Mouse (Mus musculus) lung, embryonic 15.5 days (tissue): ENCODE measurements around the gene Jazf1. TPM values are rescaled to one million over a fixed set of nuclear protein-coding genes. Genes with fewer than 3 reads are reported as not detected.
A peak's percentile ranks its signal among the peaks of the same experiment; 100 is the strongest.

Experiments
- ATAC-seq: fragments of 200-750 bp; cut with Nextera tagmentation; 2 replicates; pipeline ENCODE4 v1.8.0; 2017; ENCODE audit warnings: moderate number of reproducible peaks, borderline replicate concordance; ENCODE audit not compliant: low FRiP score, low TSS enrichment; ENCODE audit errors: extremely low read depth
- H3K27ac ChIP-seq: fragments of 300-500 bp; sonication (generic); 2 replicates; pipeline ENCODE4 v1.5.1; 2015; ENCODE audit warnings: moderate library complexity, mild to moderate bottlenecking, inconsistent platforms
- H3K27me3 ChIP-seq: fragments of 300-500 bp; sonication (generic); 2 replicates; pipeline ENCODE4 v1.6.1; 2015; ENCODE audit warnings: inconsistent platforms
- H3K36me3 ChIP-seq: fragments of 300-500 bp; sonication (generic); 2 replicates; pipeline ENCODE4 v1.6.1; 2015; ENCODE audit warnings: inconsistent platforms
- H3K4me1 ChIP-seq: fragments of 300-500 bp; sonication (generic); 2 replicates; pipeline ENCODE4 v1.6.1; 2015; ENCODE audit warnings: inconsistent platforms
- H3K4me2 ChIP-seq: fragments of 300-500 bp; sonication (generic); 2 replicates; pipeline ENCODE4 v1.6.1; 2015; ENCODE audit warnings: inconsistent platforms, mild to moderate bottlenecking, moderate library complexity
- H3K4me3 ChIP-seq: fragments of 300-500 bp; sonication (generic); 2 replicates; pipeline ENCODE4 v1.5.1; 2015; ENCODE audit warnings: mild to moderate bottlenecking, inconsistent platforms
- H3K9ac ChIP-seq: fragments of 300-500 bp; sonication (generic); 2 replicates; pipeline ENCODE4 v1.6.1; 2015; ENCODE audit warnings: inconsistent platforms
- H3K9me3 ChIP-seq: fragments of 300-500 bp; sonication (generic); 2 replicates; pipeline ENCODE4 v1.6.1; 2016; ENCODE audit warnings: inconsistent platforms
- WGBS: fragments of 180-500 bp; shearing (Covaris S2); methylation state at CpG from one replicate; pipeline ENCODE4 v1.1.7; 2015; 5-methylcytosine and 5-hydroxymethylcytosine counted together
- polyA plus RNA-seq: library from polyadenylated mRNA; unstranded; fragments of >200 nt; fragmentation: Nextera tagmentation; extraction: Ambion mirVana; gene quantifications from 2 replicates; pipeline ENCODE4 v1.2.1, GENCODE M21; 2015

The Jazf1 gene
- polyA plus RNA-seq, 1 experiment from 2014 or later, result 4.7 TPM

DNA sequence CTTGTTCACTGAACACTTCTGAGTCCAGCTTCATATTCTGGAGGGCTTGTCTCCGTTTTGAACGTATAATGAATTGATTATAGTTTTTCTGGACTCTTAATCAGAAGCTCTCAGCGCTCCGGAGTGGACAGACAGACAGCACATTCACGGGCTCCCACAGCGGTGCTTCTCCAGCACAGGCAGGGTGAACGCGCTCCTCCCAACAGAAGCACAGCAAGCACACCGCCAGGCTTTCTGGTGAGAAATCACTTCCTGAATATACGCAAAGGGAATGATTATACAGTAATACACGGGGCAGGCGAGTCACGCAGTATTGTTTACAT, 174.0 kb downstream of the Jazf1 start:
- H3K36me3 ChIP-seq, result no peaks in the 10 kb centered on the region
- H3K9ac ChIP-seq, result no peak overlapping the region
- H3K4me1 ChIP-seq, result 0 out of 2 replicates have a peak, but pooled peaks cover 3% of the 10 kb centered on the region
- H3K4me3 ChIP-seq, result no peak overlapping the region
- WGBS, result 37% methylated on average over 13 of the region's 13 CpGs
- no peak overlapping the region for H3K4me2 ChIP-seq
- no peak for ATAC-seq
- no peaks in the 10 kb centered on the region for H3K9me3 ChIP-seq
- no peak overlapping the region for H3K27ac ChIP-seq
- no peaks in the 10 kb centered on the region for H3K27me3 ChIP-seq

- H3K4me1 ChIP-seq, result 0 out of 2 replicates have a peak, but pooled peaks cover 3% of the 10 kb centered on the region
- H3K27me3 ChIP-seq, result no peaks in the 10 kb centered on the region
- no peaks in the 10 kb centered on the region for H3K9me3 ChIP-seq
- no peak overlapping the region for H3K4me2 ChIP-seq
- no peak overlapping the region for H3K27ac ChIP-seq
- no peak overlapping the region for H3K9ac ChIP-seq
- no peak for ATAC-seq
- H3K36me3 ChIP-seq, result no peaks in the 10 kb centered on the region
- 65% methylated on average over 9 of the region's 9 CpGs for WGBS
- H3K4me3 ChIP-seq, result no peak overlapping the region
Observed at GRCm38 (mm10) chr6:52893811-52894500, 174.5 kb downstream of the Jazf1 start.

DNA sequence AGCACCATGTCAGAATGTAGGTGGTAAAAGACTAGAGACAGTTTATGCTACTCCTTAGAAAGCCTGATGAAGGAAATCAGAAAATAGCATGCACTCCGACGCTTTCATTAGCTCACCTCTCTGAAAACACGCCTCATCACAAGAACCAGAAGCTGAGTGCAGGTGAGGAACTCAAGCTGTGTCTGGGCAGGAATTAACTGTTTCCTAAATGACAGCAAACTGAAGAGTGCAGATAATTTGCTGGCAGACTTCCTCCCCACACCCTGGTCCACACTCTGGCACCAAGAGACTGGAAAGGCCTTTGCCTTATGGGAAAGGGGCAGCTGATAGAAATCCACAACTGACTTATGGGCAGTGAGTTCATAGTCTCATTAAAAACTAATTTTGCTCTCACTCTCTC, 175.5 kb downstream of the Jazf1 start:
- H3K4me2 ChIP-seq, result no peak overlapping the region
- H3K4me1 ChIP-seq, result 0 out of 2 replicates have a peak, but pooled peaks cover 3% of the 10 kb centered on the region
- no peaks in the 10 kb centered on the region for H3K27me3 ChIP-seq
- H3K27ac ChIP-seq, result no peak overlapping the region
- 59% methylated on average over 3 of the region's 3 CpGs for WGBS
- no peaks in the 10 kb centered on the region for H3K9me3 ChIP-seq
- H3K4me3 ChIP-seq, result no peak overlapping the region
- H3K9ac ChIP-seq, result no peak overlapping the region
- no peaks in the 10 kb centered on the region for H3K36me3 ChIP-seq
- ATAC-seq, result no peak

- no peaks in the 10 kb centered on the region for H3K9me3 ChIP-seq
- no peak for ATAC-seq
- no peak overlapping the region for H3K27ac ChIP-seq
- H3K4me1 ChIP-seq, result no peaks in the 10 kb centered on the region
- H3K36me3 ChIP-seq, result no peaks in the 10 kb centered on the region
- 60% methylated on average over 4 of the region's 4 CpGs for WGBS
- no peak overlapping the region for H3K4me2 ChIP-seq
- no peak overlapping the region for H3K9ac ChIP-seq
- no peak overlapping the region for H3K4me3 ChIP-seq
- no peaks in the 10 kb centered on the region for H3K27me3 ChIP-seq
Observed at GRCm38 (mm10) chr6:52887541-52888203, 180.8 kb downstream of the Jazf1 start.

DNA sequence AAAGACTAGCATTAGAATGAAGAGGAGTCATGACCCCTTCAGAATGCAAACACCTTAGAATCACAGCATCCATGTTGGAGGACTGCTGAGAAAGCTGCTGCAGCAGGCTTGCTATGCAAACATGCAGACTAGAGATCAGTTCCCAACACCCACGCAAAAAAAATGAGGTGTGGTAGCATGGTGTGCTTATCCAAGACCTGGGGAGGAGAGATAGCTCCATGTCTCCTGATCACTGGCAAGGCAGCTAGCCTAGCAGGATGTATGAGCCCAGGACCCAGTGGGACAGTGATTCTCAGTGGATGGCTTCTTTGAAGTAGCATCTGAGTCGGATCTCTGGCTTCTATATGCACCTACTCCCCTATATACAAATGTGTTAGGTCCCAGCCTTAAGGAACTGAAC, 184.7 kb downstream of the Jazf1 start:
- ATAC-seq, result no peak
- WGBS, result 57% methylated on average over 2 of the region's 2 CpGs
- H3K4me3 ChIP-seq, result no peak overlapping the region
- H3K4me1 ChIP-seq, result no peaks in the 10 kb centered on the region
- H3K9me3 ChIP-seq, result no peaks in the 10 kb centered on the region
- no peaks in the 10 kb centered on the region for H3K36me3 ChIP-seq
- no peaks in the 10 kb centered on the region for H3K27me3 ChIP-seq
- H3K4me2 ChIP-seq, result no peak overlapping the region
- H3K27ac ChIP-seq, result no peak overlapping the region
- no peak overlapping the region for H3K9ac ChIP-seq

DNA sequence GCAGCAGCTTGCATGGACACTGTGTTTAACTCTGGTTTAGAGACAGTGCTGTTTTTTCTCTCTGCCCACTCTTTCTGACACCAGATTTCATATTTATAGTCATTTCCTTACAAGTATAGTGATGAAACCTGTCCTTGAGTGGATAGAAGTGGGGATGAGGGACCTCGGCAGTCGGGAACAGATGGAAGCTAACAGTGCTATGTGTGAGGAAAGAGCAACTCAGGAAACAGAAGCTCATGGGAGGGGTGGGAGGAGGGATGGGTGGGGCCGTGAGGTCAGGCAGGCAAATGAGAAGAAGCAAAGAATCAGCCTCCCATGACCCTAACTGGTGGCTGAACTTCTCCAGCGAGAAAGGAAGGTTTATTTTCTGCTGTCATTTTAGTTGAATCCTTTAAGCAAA, 191.3 kb downstream of the Jazf1 start:
- H3K4me3 ChIP-seq, result no peak overlapping the region
- no peaks in the 10 kb centered on the region for H3K27me3 ChIP-seq
- H3K4me2 ChIP-seq, result no peak overlapping the region
- no peak overlapping the region for H3K9ac ChIP-seq
- H3K4me1 ChIP-seq, result no peaks in the 10 kb centered on the region
- no peak for ATAC-seq
- H3K36me3 ChIP-seq, result no peaks in the 10 kb centered on the region
- WGBS, result 19% methylated on average over 4 of the region's 4 CpGs
- H3K27ac ChIP-seq, result no peak overlapping the region
- H3K9me3 ChIP-seq, result no peaks in the 10 kb centered on the region

- Histone ChIP-seq H3K9me3 (no peaks in the 10 kb centered on the region), H3K27me3 (no peaks in the 10 kb centered on the region), H3K4me1 (no peaks in the 10 kb centered on the region), H3K36me3 (no peaks in the 10 kb centered on the region), H3K27ac (no peak overlapping the region), H3K4me2 (no peak overlapping the region), H3K4me3 (no peak overlapping the region), H3K9ac (no peak overlapping the region)
- no peak for ATAC-seq
- 26% methylated on average over 2 of the region's 2 CpGs for WGBS
Observed at GRCm38 (mm10) chr6:52871306-52871705, 197.1 kb downstream of the Jazf1 start.

DNA sequence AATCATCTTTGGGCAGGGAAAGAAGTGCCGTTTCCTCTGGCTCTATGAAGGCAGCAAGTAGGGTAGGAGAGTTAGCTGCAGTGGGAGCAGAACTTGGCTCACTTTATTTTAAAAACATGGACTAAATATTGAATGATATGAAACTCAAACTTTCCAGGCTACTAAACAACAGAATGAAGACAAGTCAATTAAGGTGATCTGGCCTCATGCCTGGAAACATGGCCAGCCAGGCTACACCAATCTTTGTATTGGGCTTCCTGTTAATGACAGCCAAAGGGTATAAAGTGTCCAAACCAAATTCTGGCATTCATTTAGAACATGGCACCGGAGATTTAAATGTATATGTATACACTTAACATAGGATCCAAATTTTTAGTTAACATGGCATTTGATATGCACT, 199.2 kb downstream of the Jazf1 start:
- 85% methylated on average over 2 of the region's 2 CpGs for WGBS
- no peaks in the 10 kb centered on the region for H3K9me3 ChIP-seq
- H3K4me2 ChIP-seq, result no peak overlapping the region
- no peak overlapping the region for H3K27ac ChIP-seq
- ATAC-seq, result no peak
- H3K9ac ChIP-seq, result no peak overlapping the region
- H3K27me3 ChIP-seq, result no peaks in the 10 kb centered on the region
- no peaks in the 10 kb centered on the region for H3K36me3 ChIP-seq
- H3K4me3 ChIP-seq, result no peak overlapping the region
- no peaks in the 10 kb centered on the region for H3K4me1 ChIP-seq

GRCm38 (mm10) chr6:52868352-52868751, 200.1 kb downstream of the Jazf1 start:
- Histone ChIP-seq H3K4me3 (no peak overlapping the region), H3K4me2 (no peak overlapping the region), H3K27me3 (no peaks in the 10 kb centered on the region), H3K4me1 (no peaks in the 10 kb centered on the region), H3K36me3 (no peaks in the 10 kb centered on the region), H3K9me3 (no peaks in the 10 kb centered on the region), H3K27ac (no peak overlapping the region), H3K9ac (no peak overlapping the region)
- 85% methylated on average over 2 of the region's 2 CpGs for WGBS
- ATAC-seq, result no peak

DNA sequence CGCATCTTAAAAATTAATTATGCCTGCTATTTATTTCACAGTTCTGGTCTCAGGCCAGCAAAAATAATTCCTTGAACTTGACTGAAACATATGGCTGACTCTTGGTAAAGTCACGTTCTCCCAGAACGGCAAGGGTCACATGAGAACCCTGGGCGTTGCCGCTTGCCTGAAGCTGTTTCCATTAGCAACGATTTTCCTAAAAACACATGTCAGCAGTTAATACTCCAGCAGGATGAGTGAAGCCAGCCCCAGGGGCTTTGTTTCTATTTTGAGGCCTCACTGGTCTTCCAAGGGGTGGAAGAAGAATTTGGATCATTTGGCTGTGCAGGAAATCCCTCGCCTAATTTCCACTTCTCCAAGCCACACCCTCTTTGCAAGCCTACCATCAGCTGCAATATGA, 206.5 kb downstream of the Jazf1 start:
- Histone ChIP-seq H3K9ac (no peak overlapping the region), H3K4me2 (no peak overlapping the region), H3K27me3 (no peaks in the 10 kb centered on the region), H3K9me3 (no peaks in the 10 kb centered on the region), H3K4me3 (no peak overlapping the region), H3K4me1 (peaks cover 21% of the 10 kb centered on the region), H3K27ac (peak overlapping the region; percentile 55), H3K36me3 (no peaks in the 10 kb centered on the region)
- 31% methylated on average over 7 of the region's 7 CpGs for WGBS
- ATAC-seq, result peak; percentile 60; the same call in 1 of the 2 replicates

DNA sequence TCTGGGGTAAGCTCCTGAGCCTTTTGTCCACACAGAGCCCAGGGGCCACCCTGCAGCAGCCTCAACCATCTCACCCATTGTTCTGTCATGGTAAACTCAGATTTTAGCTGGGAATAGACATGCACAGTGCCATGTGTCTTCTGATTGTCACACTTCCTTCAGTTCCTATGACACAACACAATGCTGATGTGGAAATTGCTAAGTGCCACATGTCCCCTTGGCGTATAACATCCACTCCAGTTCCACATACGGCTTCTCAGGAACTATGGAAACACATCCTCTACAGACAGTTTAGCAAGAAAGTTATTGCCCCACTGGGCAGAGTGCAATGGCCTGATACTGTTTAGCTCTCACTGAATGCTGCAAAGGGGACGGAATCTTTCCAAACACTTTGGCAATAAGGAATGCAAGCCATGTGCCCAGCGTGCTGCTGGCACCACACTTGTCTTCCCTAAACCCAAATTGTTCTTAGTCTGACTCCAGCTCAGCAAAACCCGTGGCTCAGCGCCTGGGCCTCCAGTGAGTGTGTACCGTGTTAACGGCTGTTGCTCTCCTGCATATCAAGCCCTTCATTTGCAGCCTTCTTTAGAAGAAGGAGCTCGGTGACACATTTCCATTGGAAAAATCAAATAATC, 207.1 kb downstream of the Jazf1 start:
- no peaks in the 10 kb centered on the region for H3K9me3 ChIP-seq

DNA sequence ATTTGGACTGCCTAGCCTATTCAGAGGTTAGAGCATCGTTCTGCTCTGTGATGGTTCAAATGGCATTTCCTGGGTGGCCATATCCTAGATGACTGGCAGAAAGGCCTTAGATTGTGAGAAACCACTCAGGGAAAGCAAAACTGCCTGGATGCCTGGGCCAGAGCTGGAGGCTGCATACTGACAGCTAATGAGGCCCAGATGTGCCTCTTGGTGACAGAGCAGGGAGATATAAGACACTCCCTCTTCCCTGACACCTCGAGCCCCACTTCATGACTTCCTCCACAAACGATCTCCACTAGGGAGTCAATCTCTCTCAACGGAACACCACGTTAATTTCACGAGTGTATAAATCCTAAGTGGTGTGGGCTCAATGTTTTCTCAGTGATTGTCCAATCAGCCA, 207.7 kb downstream of the Jazf1 start:
- H3K4me3 ChIP-seq, result no peak overlapping the region
- H3K4me1 ChIP-seq, result peaks cover 21% of the 10 kb centered on the region
- peak overlapping the region; percentile 55 for H3K27ac ChIP-seq
- no peak overlapping the region for H3K9ac ChIP-seq
- 25% methylated on average over 6 of the region's 6 CpGs for WGBS
- no peaks in the 10 kb centered on the region for H3K27me3 ChIP-seq
- H3K9me3 ChIP-seq, result no peaks in the 10 kb centered on the region
- H3K36me3 ChIP-seq, result no peaks in the 10 kb centered on the region
- H3K4me2 ChIP-seq, result no peak overlapping the region
- no peak; the same call in 1 of the 2 replicates for ATAC-seq

More for the DNA sequence above, 207.1 kb downstream of the Jazf1 start:
- H3K27me3 ChIP-seq, result no peaks in the 10 kb centered on the region
- no peak overlapping the region for H3K4me3 ChIP-seq
- H3K36me3 ChIP-seq, result no peaks in the 10 kb centered on the region
- H3K9ac ChIP-seq, result no peak overlapping the region
- WGBS, result 55% methylated on average over 9 of the region's 9 CpGs
- H3K4me1 ChIP-seq, result peaks cover 21% of the 10 kb centered on the region
- H3K4me2 ChIP-seq, result no peak overlapping the region
- peak overlapping the region; percentile 55 for H3K27ac ChIP-seq
- ATAC-seq, result peak; percentile 68; the same call in 1 of the 2 replicates
